Mouse (Mus musculus) cerebellum, adult 9-11 months (tissue): ENCODE data around the gene Tmem60.
A peak's percentile ranks its signal among the peaks of the same experiment; 100 is the strongest.

Experiments used
- DNase-seq: peaks from one replicate; pipeline ENCODE4 v3.0.0; 2022

Tmem60 gene

GRCm38 (mm10) chr5:20881915-20882800 lies at the start of gene Tmem60, which contains the start of gene Phtf2:
TSS of gene Tmem60 (plus strand) at chr5:20882191.
TSS of gene Phtf2 (minus strand) at chr5:20882124.
- DNase-seq = peak; percentile 99

GRCm38 (mm10) chr5:20834399-20834798 lies 47.6 kb upstream of the Tmem60 start:
- DNase-seq = no peak

- no peak for DNase-seq
Observed at GRCm38 (mm10) chr5:20837082-20837481, 44.9 kb upstream of the Tmem60 start.

DNA sequence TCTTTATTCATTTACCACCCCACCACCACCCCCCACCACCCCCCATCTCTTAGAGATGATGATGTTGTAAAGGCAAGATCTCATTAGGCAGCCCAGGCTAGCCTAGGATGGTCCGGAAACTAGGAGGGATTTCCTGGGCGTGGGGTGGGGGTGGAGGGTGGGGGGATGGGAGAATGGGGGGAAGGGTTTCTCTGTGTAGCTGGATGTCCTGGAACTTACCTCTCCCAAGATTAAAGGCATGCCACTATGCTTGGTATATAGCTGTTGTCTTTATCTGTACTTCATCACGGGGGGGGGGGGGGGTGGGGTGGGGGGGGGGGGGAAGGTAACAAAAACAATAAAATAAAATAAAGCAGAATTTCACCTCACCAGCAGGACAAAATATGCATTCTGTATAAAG lies 38.6 kb upstream of the Tmem60 start:
- no peak for DNase-seq

GRCm38 (mm10) chr5:20843816-20844215 lies 38.2 kb upstream of the Tmem60 start:
- DNase-seq = no peak

DNA sequence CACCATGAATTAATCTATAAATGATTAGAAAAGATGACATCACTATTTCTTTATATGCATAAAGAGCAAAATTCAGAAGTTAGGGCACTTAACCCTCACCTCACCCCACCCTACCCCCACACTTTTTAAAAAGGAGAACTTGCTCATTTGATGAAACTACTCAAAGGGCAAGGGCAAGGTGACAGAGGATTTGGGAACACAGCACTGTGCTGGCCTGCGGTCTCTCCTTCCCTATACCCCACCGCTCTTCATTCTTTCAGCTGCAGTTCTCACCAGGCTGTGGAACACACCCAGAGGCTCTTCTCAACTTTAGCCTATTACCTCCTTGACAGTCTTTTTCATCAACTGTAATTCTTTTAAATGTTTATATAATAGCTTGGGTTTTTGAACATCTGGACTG lies 35.0 kb upstream of the Tmem60 start:
- DNase-seq = no peak

DNA sequence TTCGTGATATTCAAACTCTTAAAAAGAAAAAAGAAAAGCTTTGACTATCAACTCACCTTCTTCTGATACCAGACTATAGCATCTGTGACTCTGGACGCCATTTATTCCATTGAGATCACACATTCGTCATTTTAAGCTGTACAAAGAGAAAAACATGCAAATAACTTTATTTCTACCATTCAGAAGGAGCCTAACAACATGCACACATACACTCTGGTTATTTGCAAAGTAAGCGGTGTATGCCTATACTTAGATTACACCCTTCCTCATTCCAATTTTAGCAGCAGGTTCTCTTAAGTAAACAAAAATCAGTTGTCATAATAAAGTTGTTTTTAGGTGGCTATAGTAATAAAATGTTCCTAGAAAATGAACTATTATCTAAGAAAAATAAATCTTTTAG lies 26.9 kb upstream of the Tmem60 start:
- DNase-seq = no peak

- DNase-seq = no peak
Observed at GRCm38 (mm10) chr5:20858404-20858803, 23.6 kb upstream of the Tmem60 start.

DNA sequence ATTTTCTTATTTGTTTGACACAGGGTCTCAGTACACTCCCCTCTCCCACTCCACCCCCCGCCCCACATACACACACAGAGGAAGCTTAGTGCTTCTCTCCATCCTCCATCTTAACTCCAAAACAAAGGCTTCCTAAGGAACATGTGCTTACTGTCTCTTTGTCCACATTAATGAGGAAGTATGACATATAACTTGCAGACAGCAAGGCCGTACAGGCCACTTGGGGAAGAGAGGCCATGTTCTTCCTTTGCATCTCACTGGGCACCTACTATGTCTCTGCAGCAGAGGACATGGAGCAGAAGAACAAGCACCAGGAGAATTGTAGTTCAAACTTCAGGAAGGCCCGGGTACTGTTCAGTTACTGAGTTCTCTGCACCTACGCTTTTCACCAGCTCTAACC lies 21.4 kb upstream of the Tmem60 start:
- DNase-seq = no peak

- no peak for DNase-seq
Observed at GRCm38 (mm10) chr5:20861901-20862300, 20.1 kb upstream of the Tmem60 start.

- no peak for DNase-seq
Observed at GRCm38 (mm10) chr5:20864216-20864969, 17.6 kb upstream of the Tmem60 start.

GRCm38 (mm10) chr5:20865193-20865755 lies 16.7 kb upstream of the Tmem60 start:
- no peak for DNase-seq

DNA sequence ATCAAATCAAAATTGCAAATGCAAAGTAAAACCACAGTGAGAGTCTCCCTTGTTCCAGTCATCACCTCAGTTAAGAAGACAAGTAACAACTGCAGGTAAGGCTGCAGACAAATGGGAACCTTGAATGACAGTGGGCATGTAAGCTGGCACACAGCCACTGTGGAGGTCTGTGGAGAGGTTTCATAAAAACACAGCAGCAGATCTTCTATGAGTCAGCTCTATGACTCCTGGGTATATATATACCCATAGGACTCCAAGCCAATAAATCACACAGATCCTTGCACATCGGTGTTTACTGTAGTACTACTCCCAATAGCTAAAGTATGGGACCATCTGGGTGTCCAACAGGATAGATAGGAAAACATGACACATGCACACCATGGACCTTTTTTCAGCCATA lies 8.8 kb upstream of the Tmem60 start:
- no peak for DNase-seq

- no peak for DNase-seq
Observed at GRCm38 (mm10) chr5:20876934-20877426, 5.0 kb upstream of the Tmem60 start.

DNA sequence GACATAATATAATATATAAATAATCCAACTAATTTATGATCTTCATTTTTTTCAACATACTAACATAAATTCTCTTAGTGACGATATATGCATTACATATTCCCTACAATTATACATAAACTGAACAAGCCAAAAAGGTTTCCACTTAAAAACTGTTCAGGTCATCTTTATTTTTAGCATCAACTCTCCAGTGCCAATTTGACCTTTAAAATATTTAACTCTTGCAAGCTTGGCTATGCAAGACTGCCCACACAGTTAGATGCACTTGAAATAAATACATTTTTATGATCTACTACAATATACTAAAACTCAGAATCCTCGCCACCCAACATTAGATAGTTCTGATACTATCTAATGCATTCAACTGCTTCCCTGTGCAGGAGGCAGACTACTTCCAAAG lies 1.6 kb upstream of the Tmem60 start:
- DNase-seq = no peak

DNA sequence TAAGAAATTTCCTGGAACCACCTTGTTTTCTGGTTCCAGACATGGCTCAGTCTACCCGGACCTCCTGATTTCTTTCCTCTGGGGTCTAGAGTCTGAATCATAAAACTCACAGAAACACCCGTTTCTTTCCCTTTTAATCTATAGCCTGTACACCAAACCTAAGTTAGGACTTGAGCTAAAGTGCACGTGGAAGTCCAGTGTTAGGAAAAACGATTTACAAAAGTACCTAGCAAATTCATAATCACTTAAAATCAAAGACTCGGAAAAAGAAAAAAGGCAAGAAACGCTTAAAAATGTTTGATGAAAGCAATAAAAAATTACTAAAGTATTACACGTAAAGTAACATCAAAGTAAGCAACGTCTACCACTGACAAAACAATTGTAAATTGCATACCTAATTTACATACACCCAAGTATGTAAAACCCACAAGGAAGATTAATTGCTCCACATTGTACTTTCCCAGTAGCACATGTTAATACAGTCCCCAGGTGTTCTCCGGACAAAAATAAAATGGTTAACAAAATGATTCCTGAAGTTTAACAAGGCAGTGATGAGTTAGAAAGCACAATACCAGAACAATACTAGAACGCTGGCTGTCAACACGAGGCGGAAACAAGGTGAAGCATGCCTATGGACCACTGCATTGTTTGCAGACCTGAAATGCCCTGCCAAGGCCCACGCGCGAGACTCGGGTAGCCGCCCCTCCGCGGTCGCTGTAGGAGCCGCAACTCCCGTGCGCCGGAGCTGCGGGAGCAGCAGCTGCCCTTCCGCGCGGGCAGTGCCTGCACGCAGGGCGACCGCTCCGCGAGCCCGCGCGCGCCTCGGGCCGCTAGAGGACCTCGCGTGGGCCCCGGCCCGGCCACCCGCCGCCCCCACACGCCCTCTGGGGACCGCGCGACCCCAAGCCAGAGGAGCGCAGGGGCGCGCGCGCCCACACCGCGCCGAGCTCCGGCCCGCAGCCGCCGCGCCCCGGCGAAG lies 905 bp upstream of the Tmem60 start:
- DNase-seq = peak; percentile 78

DNA sequence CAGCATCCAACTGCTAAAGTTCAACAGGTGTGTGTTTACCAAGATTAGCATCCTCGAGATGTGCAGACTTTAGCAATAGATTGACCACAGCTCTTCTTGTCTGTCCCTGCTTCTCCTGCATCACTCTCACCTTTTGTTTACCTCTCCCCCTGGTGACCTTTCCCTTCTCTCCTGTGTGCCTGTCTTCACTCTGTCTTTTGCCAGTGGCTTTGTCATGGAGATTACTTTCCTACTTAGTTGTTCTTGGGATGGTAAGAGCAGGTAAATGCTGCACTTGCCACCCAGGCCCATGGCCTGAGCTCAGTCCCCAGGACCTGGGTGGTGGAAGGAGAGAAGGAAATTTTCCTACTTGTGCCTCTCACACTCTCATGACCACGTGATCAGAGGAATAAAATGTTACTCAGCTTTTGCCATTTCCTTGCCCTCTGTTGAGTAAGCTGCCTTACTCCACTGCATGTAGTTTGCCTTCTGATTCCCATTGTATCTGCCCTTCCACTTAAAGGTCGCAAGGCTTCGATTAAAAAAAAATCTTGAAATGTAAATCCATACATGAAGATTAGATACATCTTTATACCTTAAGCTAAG lies 2.1 kb downstream of the Tmem60 start:
- peak; percentile 16 for DNase-seq

DNA sequence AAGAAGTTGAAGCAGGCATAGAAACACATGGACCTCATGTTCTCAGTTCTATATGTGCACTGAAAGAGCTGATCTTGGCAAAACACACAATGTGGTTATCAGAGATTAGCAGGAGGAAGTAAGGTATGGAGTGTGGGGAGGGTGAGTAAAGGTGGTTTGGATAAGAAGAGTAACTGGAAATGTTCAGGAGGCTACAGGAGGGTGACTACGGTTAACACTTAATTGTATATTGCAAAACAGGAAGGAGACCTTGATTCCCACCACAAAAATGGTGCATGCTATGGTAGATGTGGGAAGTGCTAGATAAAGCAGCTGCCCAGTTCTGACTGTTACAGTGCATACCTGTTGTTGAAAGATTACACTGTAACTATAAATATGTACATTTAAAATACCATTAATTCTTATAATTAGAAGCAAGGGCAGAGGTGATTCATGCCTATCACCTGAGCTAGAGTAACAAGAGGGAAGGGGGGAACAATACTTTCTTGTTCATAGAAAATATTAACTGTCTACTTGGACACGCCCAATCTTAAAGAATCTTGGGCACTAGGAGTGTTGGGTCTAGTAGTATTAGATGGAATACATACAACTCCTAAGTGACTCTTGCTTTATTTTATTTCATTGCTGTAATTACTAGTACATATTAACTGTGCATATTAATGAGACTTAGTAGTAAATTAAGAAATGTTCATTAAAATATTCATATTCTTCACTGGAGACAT lies 15.6 kb downstream of the Tmem60 start:
- no peak for DNase-seq

DNA sequence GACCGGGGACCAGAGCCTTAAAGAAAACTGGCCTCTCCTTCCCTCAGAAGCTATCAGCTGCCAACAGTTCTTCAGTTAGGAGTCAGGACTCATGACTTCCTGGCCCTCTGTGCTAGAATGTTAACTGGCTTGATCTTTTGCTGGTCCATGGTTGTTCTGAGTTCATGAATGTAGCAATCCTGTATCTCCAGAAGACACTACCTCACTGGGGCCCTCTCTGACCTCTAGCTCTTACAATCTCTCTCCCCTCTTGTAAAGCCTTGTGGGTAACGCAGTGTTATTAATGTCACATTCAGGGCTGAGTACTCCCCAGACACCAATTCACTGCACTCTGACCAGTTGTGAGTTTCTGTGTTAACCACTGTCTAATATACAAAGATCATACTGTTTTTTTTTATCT lies 22.7 kb downstream of the Tmem60 start:
- DNase-seq = no peak

DNA sequence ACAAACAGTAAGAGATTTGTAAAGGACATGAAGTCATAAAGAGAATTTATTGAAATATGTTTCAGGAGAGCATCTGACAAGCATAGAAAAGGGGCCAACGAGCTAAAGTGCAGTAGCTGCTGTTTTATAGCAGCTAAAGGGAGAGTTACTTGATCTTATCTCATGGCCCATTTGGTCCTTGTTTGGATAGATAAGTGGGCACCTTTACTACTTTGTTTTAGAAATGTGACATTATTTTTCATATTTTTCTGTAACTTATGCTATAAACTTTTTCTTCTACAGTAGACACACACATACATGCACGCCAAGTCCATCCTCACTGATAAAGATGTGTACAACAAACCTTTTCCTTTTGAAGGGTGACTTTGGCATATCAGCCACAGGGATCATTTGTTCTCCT lies 23.4 kb downstream of the Tmem60 start:
- no peak for DNase-seq

DNA sequence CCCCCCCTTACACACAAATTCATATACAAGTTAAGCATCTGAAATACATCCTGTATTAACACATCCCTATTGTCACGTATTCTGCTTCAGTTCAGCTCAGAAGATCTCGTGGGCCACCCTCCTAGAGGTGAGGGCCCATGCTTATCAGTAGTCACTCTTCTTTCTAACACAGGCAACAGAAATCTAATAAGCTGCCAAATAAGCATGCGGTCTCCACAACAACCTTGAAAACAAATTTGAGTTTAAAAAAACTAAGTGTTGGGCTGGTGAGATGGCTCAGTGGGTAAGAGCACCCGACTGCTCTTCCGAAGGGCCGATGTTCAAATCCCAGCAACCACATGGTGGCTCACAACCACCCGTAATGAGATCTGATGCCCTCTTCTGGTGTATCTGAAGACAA lies 24.2 kb downstream of the Tmem60 start:
- no peak for DNase-seq
